Mouse (Mus musculus) lung, postnatal 0 days (tissue): Measurements from ENCODE around the gene Tor1b.

ENCODE experiments used
- CTCF ChIP-seq: IDR thresholded peaks from 2 replicates; pipeline ENCODE4 v1.5.1; 2016; ENCODE audit warnings: antibody characterized with exemption, mild to moderate bottlenecking
- EP300 ChIP-seq: IDR thresholded peaks from 2 replicates; pipeline ENCODE4 v1.6.1; 2016; ENCODE audit warnings: antibody characterized with exemption, mild to moderate bottlenecking, control low read depth

GRCm38 (mm10) chr2:30925181-30925580 is 27.6 kb upstream of the Tor1b start:
- TF ChIP-seq CTCF: no peak
- no peak for TF ChIP-seq EP300
